ENCODE assay signal across 12 mouse cellular contexts in the genomic region with DNA sequence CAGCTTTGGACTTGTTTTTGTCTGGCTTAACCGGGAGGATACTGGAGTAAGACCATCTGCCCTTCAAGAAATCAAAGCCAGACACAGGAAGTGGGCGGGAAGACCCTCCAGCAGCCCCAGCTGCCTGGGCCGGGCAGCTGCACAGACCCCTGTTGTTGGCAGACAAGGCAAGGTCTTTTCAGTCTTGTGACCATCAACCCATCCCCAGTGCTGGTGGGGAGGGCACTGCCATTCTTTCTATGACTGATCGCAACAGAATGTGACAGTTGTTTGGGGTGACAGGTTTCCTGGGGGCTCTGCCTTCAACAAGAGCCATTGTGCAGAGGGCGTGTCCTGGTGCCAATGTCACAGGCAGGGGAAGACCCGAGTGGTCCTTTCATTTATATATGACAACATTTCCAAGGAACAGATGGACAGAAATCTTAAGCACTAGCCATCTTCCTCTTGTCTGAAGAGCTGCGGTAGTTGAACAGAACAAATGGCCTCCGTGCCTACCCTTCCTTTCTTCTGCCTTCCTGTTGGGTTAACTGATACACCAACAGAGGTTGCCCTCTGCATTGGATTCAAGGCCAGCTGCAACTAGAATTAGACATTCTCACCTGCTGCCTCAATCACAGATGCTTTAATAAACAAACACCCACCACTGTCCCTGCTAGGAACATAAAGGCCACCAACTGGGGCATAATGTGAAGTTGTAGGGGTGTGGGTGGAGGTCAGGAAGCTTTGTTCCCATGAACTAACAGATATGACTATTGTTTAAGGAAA.
DNase-seq lines count a peak whose midpoint lies in the region.
"Had no signal": no experiment of that assay in that cellular context is flagged by ENCODE, and none has a peak within 500 bp of the region (broad histone marks: within the 10 kb centered on the region; RNA-seq: fewer than 3 reads in every experiment).

No protein-coding gene starts in this region.

- no peaks in the 10 kb centered on the region for H3K9me3 ChIP-seq in heart, embryonic 10.5 days
- H3K9me3 ChIP-seq: liver, embryonic 15.5 days had no signal

- H3K4me3 ChIP-seq in heart, embryonic 10.5 days: no peak overlapping the region
- H3K4me3 ChIP-seq: liver, embryonic 15.5 days had no signal

- DNase-seq in layer of hippocampus, postnatal 10 days (ENCODE audit: low spot score in 2 of 2): peak; percentile 10 to 29
- no peak for DNase-seq in layer of hippocampus, postnatal 36 days
- peak; percentile 13 for DNase-seq in embryo, embryonic 11.5 days (ENCODE audit: low read depth, low spot score)
- DNase-seq in induced T-regulatory cell, adult 2 months (ENCODE audit: low read depth): peak; percentile 58
- DNase-seq in naive thymus-derived CD4-positive, alpha-beta T cell, adult 2 months (ENCODE audit: low read depth): peak; percentile 36
- DNase-seq in lung, adult 18-20 months: no peak
- DNase-seq in heart, embryonic 10.5 days (ENCODE audit: low spot score): no peak
- no peak for DNase-seq in layer of hippocampus, adult 8-10 months (ENCODE audit: low spot score in 2 of 2)
- DNase-seq: adrenal gland, postnatal 25 days; gastrocnemius, postnatal 25 days had no signal

- peaks cover 6% of the 10 kb centered on the region for H3K4me1 ChIP-seq in heart, embryonic 10.5 days
- H3K4me1 ChIP-seq: liver, embryonic 15.5 days had no signal

- H3K36me3 ChIP-seq in heart, embryonic 10.5 days: no peaks in the 10 kb centered on the region
- H3K36me3 ChIP-seq: G1E; liver, embryonic 15.5 days had no signal

- 62% methylated on average over 8 of the region's 8 CpGs for WGBS in heart, embryonic 10.5 days

- no peak overlapping the region for H3K27ac ChIP-seq in heart, embryonic 10.5 days
- H3K27ac ChIP-seq: liver, embryonic 15.5 days had no signal

- no peaks in the 10 kb centered on the region for H3K27me3 ChIP-seq in heart, embryonic 10.5 days (ENCODE audit: insufficient read depth, poor library complexity, severe bottlenecking)
- H3K27me3 ChIP-seq: liver, embryonic 15.5 days had no signal

Comparison
In these comparisons a context has a peak if more than half of its experiments do, and no peak if none do; other contexts are left out.
1. DNase-seq: peak in layer of hippocampus, postnatal 10 days (2 of 2), embryo, embryonic 11.5 days (single experiment), induced T-regulatory cell, adult 2 months (single experiment) and naive thymus-derived CD4-positive, alpha-beta T cell, adult 2 months (single experiment); none in layer of hippocampus, postnatal 36 days (0 of 2), lung, adult 18-20 months (0 of 2), heart, embryonic 10.5 days (single experiment) and layer of hippocampus, adult 8-10 months (0 of 2).